Mouse (Mus musculus) CH12.LX (cell line): ENCODE measurements at regions not wholly inside any gene's neighbourhood (a gene's known extent, or its start where the extent isn't known, plus 50 kb on each side); places are given as distances from the start of the nearest gene placed in this dataset.

Experiments
- CHD2 ChIP-seq: IDR thresholded peaks from 2 replicates; pipeline ENCODE4 v1.6.1; 2011; ENCODE audit warnings: low read length, improper control_type of control experiment
- CTCF ChIP-seq, 2 experiments: IDR thresholded peaks in 1 of 2; conservative IDR thresholded peaks in 1 of 2; 2 replicates each; pipeline ENCODE4 v1.5.1; 2011 to 2012; ENCODE audit warnings: low read depth in 2 of 2, low read length in 2 of 2, improper control_type of control experiment in 1 of 2, inconsistent platforms in 1 of 2, mild to moderate bottlenecking in 1 of 2, moderate library complexity in 1 of 2
- E2F4 ChIP-seq: IDR thresholded peaks from 2 replicates; pipeline ENCODE4 v1.6.1; 2011; ENCODE audit warnings: low read depth, low read length, improper control_type of control experiment; ENCODE audit not compliant: insufficient replicate concordance
- EP300 ChIP-seq: IDR thresholded peaks from 2 replicates; pipeline ENCODE4 v1.6.1; 2011; ENCODE audit warnings: low read length, improper control_type of control experiment
- IRF4 ChIP-seq: IDR thresholded peaks from 2 replicates; pipeline ENCODE4 v1.6.1; 2014; ENCODE audit warnings: low read depth, mild to moderate bottlenecking, inconsistent platforms, low read length, improper control_type of control experiment
- KAT2A ChIP-seq: IDR thresholded peaks from 2 replicates; pipeline ENCODE4 v1.6.1; 2012; ENCODE audit warnings: low read length, improper control_type of control experiment, inconsistent platforms; ENCODE audit not compliant: insufficient replicate concordance
- MAX ChIP-seq: IDR thresholded peaks from 2 replicates; pipeline ENCODE4 v1.6.1; 2011; ENCODE audit warnings: low read length, improper control_type of control experiment
- MXI1 ChIP-seq: IDR thresholded peaks from 2 replicates; pipeline ENCODE4 v1.6.1; 2011; ENCODE audit warnings: mild to moderate bottlenecking, low read depth, low read length, improper control_type of control experiment
- POLR2A ChIP-seq: IDR thresholded peaks from 2 replicates; pipeline ENCODE4 v1.6.1; 2011; ENCODE audit warnings: low read depth, mild to moderate bottlenecking, improper control_type of control experiment, low read length
- TCF12 ChIP-seq: IDR thresholded peaks from 2 replicates; pipeline ENCODE4 v1.6.1; 2014; ENCODE audit warnings: low read depth, mild to moderate bottlenecking, inconsistent platforms, low read length, improper control_type of control experiment

- TF ChIP-seq CTCF (conservative IDR thresholded peaks at IDR 0.05 in 1 of 2, IDR thresholded peaks at IDR 0.05 in 1 of 2; ENCODE audit: low read depth in 2 of 2, low read length in 2 of 2): no peak
- TF ChIP-seq POLR2A: no peak
- TF ChIP-seq CHD2: no peak
- no peak for TF ChIP-seq E2F4
- no peak for TF ChIP-seq MXI1
- no peak for TF ChIP-seq TCF12
- no peak for TF ChIP-seq EP300
- TF ChIP-seq KAT2A: no peak
- TF ChIP-seq MAX: no peak
- no peak for TF ChIP-seq IRF4
Observed at GRCm38 (mm10) chr12:12655184-12655583, 286.5 kb downstream of the Mycn start.
